Mouse (Mus musculus) midbrain, postnatal 0 days (tissue): ENCODE measurements around the gene Olfr351. TPM values are rescaled to one million over a fixed set of nuclear protein-coding genes. Genes with fewer than 3 reads are reported as not detected.

Experiments used
- ATAC-seq: fragments of 200-750 bp; cut with Nextera tagmentation; 2 replicates; pipeline ENCODE4 v1.8.0; 2017; ENCODE audit warnings: moderate number of reproducible peaks, mild to moderate bottlenecking, moderate TSS enrichment, moderate library complexity; ENCODE audit not compliant: low FRiP score
- DNase-seq: peaks from one replicate; pipeline ENCODE4 v3.0.0-alpha.2; 2015; ENCODE audit warnings: low spot score
- H3K27ac ChIP-seq: fragments of 300-500 bp; sonication (generic); 2 replicates; pipeline ENCODE4 v1.5.1; 2014; ENCODE audit warnings: low read depth, mild to moderate bottlenecking, low read length, mixed read lengths
- H3K27me3 ChIP-seq: fragments of 300-500 bp; sonication (generic); 2 replicates; pipeline ENCODE4 v1.6.1; 2014; ENCODE audit warnings: low read length, control low read depth, mixed read lengths; ENCODE audit not compliant: insufficient read depth
- H3K36me3 ChIP-seq: fragments of 300-500 bp; sonication (generic); 2 replicates; pipeline ENCODE4 v1.6.1; 2014; ENCODE audit warnings: low read length, control low read depth, mixed read lengths; ENCODE audit not compliant: insufficient read depth
- H3K4me1 ChIP-seq: fragments of 300-500 bp; sonication (generic); 2 replicates; pipeline ENCODE4 v1.6.1; 2014; ENCODE audit warnings: mild to moderate bottlenecking, control low read depth, antibody characterized with exemption, low read length, mixed read lengths; ENCODE audit not compliant: insufficient read depth
- H3K4me2 ChIP-seq: fragments of 300-500 bp; sonication (generic); 2 replicates; pipeline ENCODE4 v1.6.1; 2014; ENCODE audit warnings: low read depth, mild to moderate bottlenecking, low read length, mixed read lengths; ENCODE audit not compliant: poor library complexity, severe bottlenecking
- H3K4me3 ChIP-seq: fragments of 300-500 bp; sonication (generic); 2 replicates; pipeline ENCODE4 v1.5.1; 2014; ENCODE audit warnings: low read depth, mild to moderate bottlenecking, low read length, moderate library complexity
- H3K9ac ChIP-seq: fragments of 300-500 bp; sonication (generic); replicated peaks from 2 replicates; pipeline ENCODE4 v1.6.1; 2014; ENCODE audit warnings: mild to moderate bottlenecking, low read length, moderate library complexity, mixed read lengths; ENCODE audit not compliant: poor library complexity, severe bottlenecking
- H3K9me3 ChIP-seq: fragments of 300-500 bp; sonication (generic); 2 replicates; pipeline ENCODE4 v1.6.1; 2016; ENCODE audit warnings: low read length, control low read depth
- CTCF ChIP-seq: IDR thresholded peaks from 2 replicates; pipeline ENCODE4 v1.5.1; 2016; ENCODE audit warnings: antibody characterized with exemption, mild to moderate bottlenecking
- WGBS: fragments of 180-500 bp; shearing (Covaris S2); extraction: QIAGEN DNeasy Blood & Tissue Kit; methylation state at CpG from one replicate; pipeline ENCODE4 v1.1.7; 2014; 5-methylcytosine and 5-hydroxymethylcytosine counted together
- polyA plus RNA-seq: library from polyadenylated mRNA; unstranded; fragments of >200 nt; fragmentation: Nextera tagmentation; extraction: Ambion mirVana; gene quantifications from 2 replicates; pipeline ENCODE4 v1.2.1, GENCODE M21; 2015
- total RNA-seq: library from RNA; depleted of rRNA; stranded (reverse); fragments of >200 nt; gene quantifications from 2 replicates; pipeline ENCODE4 v1.2.3, GENCODE M21; 2014; rRNA removed

Gene Olfr351
- not detected in 2 replicates for total RNA-seq
- polyA plus RNA-seq: not detected in 2 replicates

GRCm38 (mm10) chr2:36862560-36862959 lies at the start of gene Olfr351:
Olfr351 (minus strand) TSS chr2:36862660.
- H3K4me2 ChIP-seq: no peak within 1 kb of the TSS
- 84% methylated on average over 1 of the region's 1 CpGs for WGBS
- no peak for TF ChIP-seq CTCF
- peaks cover 21% of the 10 kb centered on the region; the same call in 1 of the 2 replicates for H3K9me3 ChIP-seq
- H3K4me1 ChIP-seq: no peaks in the 10 kb centered on the region
- no peak for DNase-seq
- ATAC-seq: no peak
- no peaks in the 10 kb centered on the region for H3K36me3 ChIP-seq
- no peak within 1 kb of the TSS for H3K4me3 ChIP-seq
- H3K27me3 ChIP-seq: no peaks in the 10 kb centered on the region
- H3K27ac ChIP-seq: no peak within 1 kb of the TSS
- H3K9ac ChIP-seq: no peak within 1 kb of the TSS

- peaks cover 20% of the 10 kb centered on the region for H3K9me3 ChIP-seq
- H3K9ac ChIP-seq: no peak within 1 kb of the TSS
- no peak for TF ChIP-seq CTCF
- H3K4me1 ChIP-seq: no peaks in the 10 kb centered on the region
- no peaks in the 10 kb centered on the region for H3K27me3 ChIP-seq
- ATAC-seq: no peak
- H3K4me3 ChIP-seq: no peak within 1 kb of the TSS
- DNase-seq: no peak
- H3K36me3 ChIP-seq: no peaks in the 10 kb centered on the region
- no peak within 1 kb of the TSS for H3K27ac ChIP-seq
- H3K4me2 ChIP-seq: no peak within 1 kb of the TSS
Observed at GRCm38 (mm10) chr2:36905380-36905779, 42.9 kb upstream of the Olfr351 start, which contains the start of gene Olfr354. Olfr354 (plus strand) TSS chr2:36905680.

- Histone ChIP-seq H3K27ac (no peak overlapping the region), H3K9ac (no peak overlapping the region), H3K27me3 (no peaks in the 10 kb centered on the region), H3K36me3 (no peaks in the 10 kb centered on the region), H3K4me2 (no peak overlapping the region), H3K4me1 (no peaks in the 10 kb centered on the region), H3K4me3 (no peak overlapping the region), H3K9me3 (peaks cover 19% of the 10 kb centered on the region; the same call in 1 of the 2 replicates)
- ATAC-seq: no peak
- no peak for TF ChIP-seq CTCF
- DNase-seq: no peak
Observed at GRCm38 (mm10) chr2:36897114-36897513, 34.7 kb upstream of the Olfr351 start.

GRCm38 (mm10) chr2:36892836-36893235 lies 30.4 kb upstream of the Olfr351 start, which contains the start of gene Olfr353:
Olfr353 (minus strand) TSS chr2:36892936.
- Histone ChIP-seq H3K27ac (no peak within 1 kb of the TSS), H3K4me3 (no peak within 1 kb of the TSS), H3K4me2 (no peak within 1 kb of the TSS), H3K36me3 (no peaks in the 10 kb centered on the region), H3K27me3 (no peaks in the 10 kb centered on the region), H3K4me1 (no peaks in the 10 kb centered on the region), H3K9ac (no peak within 1 kb of the TSS), H3K9me3 (0 out of 2 replicates have a peak, but pooled peaks cover 14% of the 10 kb centered on the region)
- ATAC-seq: no peak
- no peak for DNase-seq
- TF ChIP-seq CTCF: no peak

GRCm38 (mm10) chr2:36868160-36868559 lies 5.7 kb upstream of the Olfr351 start, which contains the start of gene Olfr352:
Olfr352 (plus strand) TSS chr2:36868460.
- no peak for TF ChIP-seq CTCF
- Histone ChIP-seq H3K36me3 (no peaks in the 10 kb centered on the region), H3K4me2 (no peak within 1 kb of the TSS), H3K27me3 (no peaks in the 10 kb centered on the region), H3K4me3 (no peak within 1 kb of the TSS), H3K27ac (no peak within 1 kb of the TSS), H3K9ac (no peak within 1 kb of the TSS), H3K4me1 (no peaks in the 10 kb centered on the region), H3K9me3 (peaks cover 22% of the 10 kb centered on the region; the same call in 1 of the 2 replicates)
- WGBS: 84% methylated on average over 1 of the region's 1 CpGs
- ATAC-seq (no peak), DNase-seq (peak; percentile 1)

- H3K4me3 ChIP-seq: no peak within 1 kb of the TSS
- DNase-seq: no peak
- TF ChIP-seq CTCF: no peak
- peaks cover 20% of the 10 kb centered on the region; the same call in 1 of the 2 replicates for H3K9me3 ChIP-seq
- H3K4me2 ChIP-seq: no peak within 1 kb of the TSS
- H3K4me1 ChIP-seq: no peaks in the 10 kb centered on the region
- H3K27ac ChIP-seq: no peak within 1 kb of the TSS
- WGBS: 81% methylated on average over 1 of the region's 1 CpGs
- no peak within 1 kb of the TSS for H3K9ac ChIP-seq
- no peak for ATAC-seq
- no peaks in the 10 kb centered on the region for H3K27me3 ChIP-seq
- no peaks in the 10 kb centered on the region for H3K36me3 ChIP-seq
Observed at GRCm38 (mm10) chr2:36846010-36846409, 16.4 kb downstream of the Olfr351 start, which contains the start of gene Olfr350. Olfr350 (plus strand) TSS chr2:36846310.
